Mouse (Mus musculus) C2C12 (cell line): ENCODE measurements around the gene Mitf.

Experiments used
- CTCF ChIP-seq: IDR thresholded peaks from one replicate; pipeline ENCODE4 v1.5.1; 2011; ENCODE audit not compliant: control insufficient read depth, insufficient read depth, insufficient read length
- USF1 ChIP-seq: IDR thresholded peaks from one replicate; pipeline ENCODE4 v1.6.1; 2011; ENCODE audit warnings: low read depth, mild to moderate bottlenecking, control low read depth, moderate library complexity

DNA sequence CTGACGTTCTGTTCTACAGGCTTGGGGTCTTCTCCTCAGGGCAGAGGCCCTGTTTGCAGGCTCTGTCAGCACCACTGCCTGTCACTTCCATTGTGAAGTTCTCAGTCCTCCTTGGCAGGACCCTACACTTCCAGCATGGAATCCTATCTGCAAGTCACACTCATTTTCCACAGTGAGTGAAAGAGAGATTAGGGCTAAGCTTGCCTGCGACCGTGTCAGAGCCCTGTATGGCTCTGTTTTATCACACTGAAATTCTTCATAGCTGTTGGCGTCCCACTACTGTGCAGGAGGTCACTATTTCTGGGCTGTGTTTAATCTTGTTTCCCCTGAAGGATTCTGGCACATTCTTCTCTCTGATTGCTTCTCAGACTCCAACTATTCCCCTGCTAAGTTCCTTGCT is 111.2 kb downstream of the Mitf start:
- no peak for TF ChIP-seq USF1
- no peak for TF ChIP-seq CTCF
